8 mouse cellular contexts compared by ENCODE assay signal in the genomic region with DNA sequence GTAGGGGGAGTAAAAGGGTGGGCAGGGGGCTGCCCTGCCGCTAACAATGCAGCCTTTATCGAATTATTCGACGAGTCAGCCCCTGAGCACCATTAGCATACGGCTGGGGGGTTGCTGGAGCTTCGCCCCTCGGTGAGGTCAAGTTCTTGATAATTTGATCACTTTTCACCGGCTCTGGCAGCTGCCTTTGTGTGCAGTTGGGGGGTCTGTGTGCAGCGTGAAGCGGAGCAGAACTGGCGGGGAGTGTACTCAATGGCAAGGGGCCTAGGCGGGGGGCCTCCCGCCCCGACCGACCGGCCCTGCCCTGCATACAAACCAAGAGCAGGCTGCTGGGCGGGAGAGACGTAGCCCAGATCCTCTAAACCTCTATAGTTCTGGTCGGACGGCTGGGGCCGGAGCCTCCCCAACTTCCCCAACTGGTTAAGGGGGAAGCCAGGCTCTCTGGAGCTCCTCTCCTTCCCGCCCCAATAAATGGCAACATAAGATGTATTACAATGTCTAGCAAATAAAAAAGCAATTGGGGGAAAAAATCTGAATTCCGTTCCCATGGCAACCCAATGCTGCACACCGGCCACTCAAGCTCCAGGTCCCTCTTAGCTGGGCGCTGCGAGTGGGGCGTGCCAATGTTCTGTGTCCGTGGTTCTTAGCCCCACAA. TPM values are rescaled to one million over a fixed set of nuclear protein-coding genes. Genes with fewer than 3 reads are reported as not detected.
DNase-seq lines count a peak whose midpoint lies in the region; ATAC-seq and TF ChIP-seq lines count a peak whose summit lies in the region.

No protein-coding gene starts in this region.

- peak overlapping the region; percentile 90 for H3K4me3 ChIP-seq in testis, adult 2 months (ENCODE audit: control insufficient read depth, low read depth, low read length)
- 0 out of 2 replicates have a peak overlapping the region, but pooled peaks have one; percentile 0 for H3K4me3 ChIP-seq in embryonic facial prominence, embryonic 15.5 days (replicated peaks)
- peak overlapping the region; percentile 47 for H3K4me3 ChIP-seq in limb, embryonic 12.5 days (replicated peaks)
- H3K4me3 ChIP-seq in heart, embryonic 10.5 days: no peak overlapping the region
- H3K4me3 ChIP-seq in liver, embryonic 11.5 days (ENCODE audit: low read depth, low read length): no peak overlapping the region

- no peaks in the 10 kb centered on the region for H3K9me3 ChIP-seq in embryonic facial prominence, embryonic 15.5 days (replicated peaks)
- no peaks in the 10 kb centered on the region for H3K9me3 ChIP-seq in limb, embryonic 12.5 days
- no peaks in the 10 kb centered on the region for H3K9me3 ChIP-seq in heart, embryonic 10.5 days
- H3K9me3 ChIP-seq in liver, embryonic 11.5 days (ENCODE audit: control insufficient read depth, low read length): no peaks in the 10 kb centered on the region

- H3K4me1 ChIP-seq in testis, adult 2 months (ENCODE audit: control insufficient read depth, insufficient read depth, low read length): peaks cover 8% of the 10 kb centered on the region
- peaks cover 21% of the 10 kb centered on the region for H3K4me1 ChIP-seq in embryonic facial prominence, embryonic 15.5 days
- peaks cover 26% of the 10 kb centered on the region for H3K4me1 ChIP-seq in limb, embryonic 12.5 days (replicated peaks)
- peaks cover 23% of the 10 kb centered on the region for H3K4me1 ChIP-seq in heart, embryonic 10.5 days
- peaks cover 4% of the 10 kb centered on the region; the same call in 1 of the 2 replicates for H3K4me1 ChIP-seq in liver, embryonic 11.5 days (replicated peaks; ENCODE audit: control insufficient read depth, insufficient read depth, low read length)

- H3K36me3 ChIP-seq in testis, adult 2 months (ENCODE audit: control insufficient read depth, insufficient read depth, low read length): no peaks in the 10 kb centered on the region
- no peaks in the 10 kb centered on the region for H3K36me3 ChIP-seq in embryonic facial prominence, embryonic 15.5 days
- H3K36me3 ChIP-seq in limb, embryonic 12.5 days: no peaks in the 10 kb centered on the region
- no peaks in the 10 kb centered on the region for H3K36me3 ChIP-seq in heart, embryonic 10.5 days
- no peaks in the 10 kb centered on the region for H3K36me3 ChIP-seq in liver, embryonic 11.5 days (ENCODE audit: control insufficient read depth, insufficient read depth, low read length)

- WGBS in embryonic facial prominence, embryonic 15.5 days: under 1% methylated on average over 28 of the region's 28 CpGs
- WGBS in limb, embryonic 12.5 days: 2% methylated on average over 28 of the region's 28 CpGs
- 2% methylated on average over 28 of the region's 28 CpGs for WGBS in heart, embryonic 10.5 days
- WGBS in liver, embryonic 11.5 days: 2% methylated on average over 28 of the region's 28 CpGs

- H3K27ac ChIP-seq in testis, adult 2 months (ENCODE audit: control insufficient read depth, insufficient read depth, low read depth, low read length): no peak overlapping the region
- no peak overlapping the region for H3K27ac ChIP-seq in embryonic facial prominence, embryonic 15.5 days (replicated peaks)
- no peak overlapping the region for H3K27ac ChIP-seq in limb, embryonic 12.5 days
- H3K27ac ChIP-seq in heart, embryonic 10.5 days: no peak overlapping the region
- H3K27ac ChIP-seq in liver, embryonic 11.5 days (ENCODE audit: low read depth, low read length): no peak overlapping the region

- DNase-seq in testis, postnatal 10 days (ENCODE audit: low spot score): no peak
- no peak for DNase-seq in gastrocnemius, adult 8-10 months (ENCODE audit: low spot score in 2 of 2)
- DNase-seq in frontal cortex, postnatal 14 days (ENCODE audit: low spot score in 2 of 2): no peak
- no peak for DNase-seq in heart, embryonic 10.5 days (ENCODE audit: low spot score)
- DNase-seq in liver, embryonic 11.5 days (ENCODE audit: low spot score): no peak

- H3K9ac ChIP-seq in embryonic facial prominence, embryonic 15.5 days: no peak overlapping the region
- no peak overlapping the region for H3K9ac ChIP-seq in limb, embryonic 12.5 days (replicated peaks)
- no peak overlapping the region for H3K9ac ChIP-seq in liver, embryonic 11.5 days (ENCODE audit: low read depth, low read length)

- no peak for TF ChIP-seq CTCF in testis, adult 2 months (IDR thresholded peaks at IDR 0.05; ENCODE audit: control insufficient read depth, insufficient read depth, insufficient replicate concordance, low read depth, low read length)

- TF ChIP-seq POLR2A in testis, adult 2 months (IDR thresholded peaks at IDR 0.05; ENCODE audit: control insufficient read depth, low read depth, low read length): no peak

- H3K4me2 ChIP-seq in embryonic facial prominence, embryonic 15.5 days (replicated peaks): no peak overlapping the region
- peak overlapping the region; percentile 67 for H3K4me2 ChIP-seq in limb, embryonic 12.5 days
- no peak overlapping the region for H3K4me2 ChIP-seq in liver, embryonic 11.5 days

- H3K27me3 ChIP-seq in testis, adult 2 months (ENCODE audit: control insufficient read depth, insufficient read depth, low read length): no peaks in the 10 kb centered on the region; the same call in 1 of the 2 replicates
- H3K27me3 ChIP-seq in embryonic facial prominence, embryonic 15.5 days: peaks cover 99% of the 10 kb centered on the region
- peaks cover 99% of the 10 kb centered on the region for H3K27me3 ChIP-seq in limb, embryonic 12.5 days
- peaks cover 100% of the 10 kb centered on the region for H3K27me3 ChIP-seq in heart, embryonic 10.5 days (ENCODE audit: insufficient read depth, poor library complexity, severe bottlenecking)
- H3K27me3 ChIP-seq in liver, embryonic 11.5 days (replicated peaks; ENCODE audit: control insufficient read depth, insufficient read depth, low read length): peaks cover 100% of the 10 kb centered on the region

- no peak for ATAC-seq in embryonic facial prominence, embryonic 15.5 days (ENCODE audit: insufficient number of reproducible peaks, low FRiP score, low TSS enrichment, low read depth)
- no peak for ATAC-seq in limb, embryonic 12.5 days (ENCODE audit: insufficient number of reproducible peaks, insufficient read depth, low FRiP score, low TSS enrichment, low read depth)
- no peak for ATAC-seq in liver, embryonic 11.5 days (replicated peaks; ENCODE audit: low FRiP score)

RNA-seq across cellular contexts. Expression of a gene that starts 39.8 kb away (rescaled TPM):
- polyA plus RNA-seq in testis, adult 2 months (2012; rRNA removed): 74.5 and 78.3 TPM in 2 replicates
- 32.7 and 42.6 TPM in 2 replicates for polyA plus RNA-seq in embryonic facial prominence, embryonic 15.5 days (2015; fragmentation: Nextera tagmentation; extraction: Ambion mirVana)
- polyA plus RNA-seq in limb, embryonic 12.5 days (2016; fragmentation: Nextera tagmentation; extraction: Ambion mirVana): 50.4 and 53.3 TPM in 2 replicates
- 10 to 100 TPM; 26.0 to 43.5 (median 38.1) TPM for total RNA-seq in gastrocnemius, adult 8-10 months (2022)
- 33.2 and 43.3 TPM in 2 replicates for polyA plus RNA-seq in heart, embryonic 10.5 days (2016; fragmentation: Nextera tagmentation; extraction: Ambion mirVana)
- polyA plus RNA-seq in liver, embryonic 11.5 days (2014; fragmentation: Nextera tagmentation; extraction: Ambion mirVana): 39.8 and 41.1 TPM in 2 replicates

Comparison
In these comparisons a context has a peak if more than half of its experiments do, and no peak if none do; other contexts are left out.
1. H3K4me3 ChIP-seq: peak in testis, adult 2 months (single experiment), embryonic facial prominence, embryonic 15.5 days (single experiment) and limb, embryonic 12.5 days (single experiment); none in heart, embryonic 10.5 days (single experiment) and liver, embryonic 11.5 days (single experiment).